Mouse (Mus musculus): ENCODE results near the gene Art4.

GRCm38 (mm10) chr6:136847790-136848189, 9.7 kb downstream of the Art4 start:
- TF ChIP-seq CTCF (IDR thresholded peaks at IDR 0.05; ENCODE audit: low read depth, low read length) (peak; percentile 82), EP300 (IDR thresholded peaks at IDR 0.05; ENCODE audit: insufficient read depth, low read depth, low read length) (no peak), POLR2A (IDR thresholded peaks at IDR 0.05; ENCODE audit: insufficient read depth, low read length) (no peak)
